Mouse (Mus musculus): ENCODE results near the gene Hdac5.

GRCm38 (mm10) chr11:102227270-102228190 is 2.4 kb downstream of the Hdac5 start:
- TF ChIP-seq POLR2A (IDR thresholded peaks at IDR 0.05; ENCODE audit: control insufficient read depth, low read depth, low read length) (no peak), CTCF (IDR thresholded peaks at IDR 0.05; ENCODE audit: control insufficient read depth, insufficient read depth, insufficient replicate concordance, low read depth, low read length) (no peak)
